Mouse (Mus musculus): ENCODE data around the gene Mterf1b. TPM values are rescaled to one million over a fixed set of nuclear protein-coding genes. Genes with fewer than 3 reads are reported as not detected.
A peak's percentile ranks its signal among the peaks of the same experiment; 100 is the strongest.
"Not testable (repeated sequence)": the region's sequence is repeated elsewhere in the genome, so short reads cannot be mapped to it uniquely, and the experiment has no call there.

Mterf1b gene
- 3.1 and 4.0 TPM in 2 replicates for polyA plus RNA-seq (2015; fragmentation: Nextera tagmentation; extraction: Ambion mirVana)

DNA sequence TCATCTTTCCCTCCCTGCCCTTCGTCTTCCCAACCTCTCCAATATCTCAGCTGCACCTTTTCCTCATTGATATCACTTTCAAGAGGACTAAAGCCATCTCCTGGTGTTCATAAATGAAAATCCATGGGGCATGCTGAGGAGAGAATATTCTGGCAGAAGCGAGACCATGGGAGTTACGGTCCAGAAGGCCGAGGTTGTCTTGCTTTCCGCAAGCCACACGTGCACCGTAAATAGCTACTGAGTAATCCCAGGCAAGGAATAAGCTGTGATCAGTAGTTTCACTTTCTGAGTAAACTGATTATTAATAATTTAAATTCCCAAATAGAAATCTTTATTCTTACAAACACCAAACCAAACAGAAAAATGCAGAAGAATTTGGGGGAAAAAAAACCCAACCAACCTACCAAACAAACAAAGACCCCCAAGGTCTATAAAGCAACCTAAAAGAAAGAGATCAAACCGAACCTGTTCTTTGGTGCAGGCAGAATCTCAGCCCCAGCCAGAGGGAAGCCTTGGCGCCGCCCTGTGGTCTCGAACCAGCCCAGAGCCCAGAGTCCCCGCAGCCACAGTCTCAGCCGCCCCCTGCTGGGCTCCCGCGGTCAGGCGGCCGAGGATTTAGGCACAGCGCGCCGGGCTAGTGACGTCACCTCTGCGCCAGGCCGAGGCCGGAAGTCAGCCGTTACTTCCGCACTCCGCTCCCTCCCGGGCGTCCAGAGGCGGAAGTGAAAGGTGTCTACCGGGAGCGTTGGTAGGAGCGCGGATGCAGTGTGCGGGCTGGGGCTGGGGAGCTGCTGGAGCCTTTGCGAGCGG is at the start of gene Mterf1b:
Gene Mterf1b, plus strand, starts transcription at position 697 of the 810 bp plus-strand sequence.
- not testable (repeated sequence) for H3K9me3 ChIP-seq (ENCODE audit: control insufficient read depth, low read length); H3K27me3 ChIP-seq (ENCODE audit: control insufficient read depth, insufficient read depth, low read depth, low read length); H3K27ac ChIP-seq (ENCODE audit: low read length); H3K36me3 ChIP-seq (ENCODE audit: control insufficient read depth, insufficient read depth, low read length); H3K4me1 ChIP-seq (replicated peaks; ENCODE audit: control insufficient read depth, insufficient read depth, low read length)
- Histone ChIP-seq H3K4me3 (ENCODE audit: low read length) (peak within 1 kb of the TSS; percentile 50), H3K4me2 (ENCODE audit: low read depth, low read length) (peak within 1 kb of the TSS; percentile 67), H3K9ac (ENCODE audit: low read length) (peak within 1 kb of the TSS; percentile 54)
- WGBS, result 74% methylated on average over 10 of the region's 37 CpGs
- peak; percentile 98 for ATAC-seq (ENCODE audit: low read depth)

DNA sequence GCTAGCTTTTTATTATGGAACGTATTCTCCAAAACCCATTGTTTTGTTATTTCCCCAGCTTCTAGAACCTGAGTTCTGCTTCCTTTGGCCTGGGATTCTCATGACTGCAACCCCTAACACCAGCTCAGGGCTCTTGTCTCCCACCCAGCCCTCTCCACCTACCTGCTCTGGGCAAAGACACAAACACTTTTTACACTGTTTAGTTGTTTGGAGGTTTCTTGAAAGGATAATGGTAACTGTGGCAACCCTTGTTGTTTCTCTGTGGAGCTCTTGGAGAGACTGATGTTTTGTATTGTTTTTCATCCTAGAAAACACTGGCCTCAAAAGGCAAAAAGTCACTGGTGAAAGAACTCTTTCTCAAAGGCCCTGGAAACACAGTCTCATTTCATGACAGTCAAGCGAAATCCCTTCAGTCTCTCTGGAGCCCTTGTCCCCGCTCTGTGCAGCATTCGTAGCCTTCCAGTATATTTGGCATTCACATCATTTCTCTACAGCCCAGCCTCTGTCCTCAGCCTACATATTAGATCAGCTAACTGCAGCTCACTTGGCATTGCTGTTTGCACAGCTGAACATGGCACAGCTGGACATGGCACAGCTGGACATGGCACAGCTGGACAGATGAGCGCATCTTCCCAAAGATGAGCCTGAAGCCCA is 32.6 kb upstream of the Mterf1b start:
- not testable (repeated sequence) for H3K4me2 ChIP-seq (ENCODE audit: low read depth, low read length); ATAC-seq (ENCODE audit: low read depth); H3K4me1 ChIP-seq (replicated peaks; ENCODE audit: control insufficient read depth, insufficient read depth, low read length); H3K9me3 ChIP-seq (ENCODE audit: control insufficient read depth, low read length); H3K27ac ChIP-seq (ENCODE audit: low read length); H3K27me3 ChIP-seq (ENCODE audit: control insufficient read depth, insufficient read depth, low read depth, low read length); H3K4me3 ChIP-seq (ENCODE audit: low read length); H3K36me3 ChIP-seq (ENCODE audit: control insufficient read depth, insufficient read depth, low read length); H3K9ac ChIP-seq (ENCODE audit: low read length)
- 85% methylated on average over 3 of the region's 5 CpGs for WGBS

DNA sequence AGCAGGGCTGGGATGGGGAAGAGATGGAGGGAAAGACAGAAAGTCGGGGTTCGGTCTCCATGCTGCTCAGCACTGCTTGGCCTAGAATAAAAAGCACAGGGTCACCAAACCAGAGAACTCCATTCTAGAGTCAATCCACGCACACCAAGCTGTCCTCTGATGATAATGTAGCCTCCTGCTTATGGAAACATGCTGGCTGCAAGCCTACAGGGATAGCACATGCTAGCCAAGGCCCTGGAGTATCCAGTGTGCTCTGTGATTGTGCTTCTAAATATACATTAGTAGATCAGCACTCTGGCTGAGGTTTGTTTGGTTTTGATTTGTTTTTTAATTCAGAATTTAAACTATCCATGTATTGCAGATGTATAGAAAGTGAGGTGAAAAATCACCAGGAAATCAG is 30.6 kb upstream of the Mterf1b start:
- Histone ChIP-seq H3K9ac (ENCODE audit: low read length) (no peak overlapping the region), H3K4me3 (ENCODE audit: low read length) (no peak overlapping the region), H3K4me1 (replicated peaks; ENCODE audit: control insufficient read depth, insufficient read depth, low read length) (no peaks in the 10 kb centered on the region), H3K27me3 (ENCODE audit: control insufficient read depth, insufficient read depth, low read depth, low read length) (no peaks in the 10 kb centered on the region), H3K36me3 (ENCODE audit: control insufficient read depth, insufficient read depth, low read length) (no peaks in the 10 kb centered on the region), H3K4me2 (ENCODE audit: low read depth, low read length) (no peak overlapping the region), H3K9me3 (ENCODE audit: control insufficient read depth, low read length) (no peaks in the 10 kb centered on the region), H3K27ac (ENCODE audit: low read length) (no peak overlapping the region)
- ATAC-seq (ENCODE audit: low read depth), result no peak
- WGBS, result 82% methylated on average over 3 of the region's 3 CpGs

DNA sequence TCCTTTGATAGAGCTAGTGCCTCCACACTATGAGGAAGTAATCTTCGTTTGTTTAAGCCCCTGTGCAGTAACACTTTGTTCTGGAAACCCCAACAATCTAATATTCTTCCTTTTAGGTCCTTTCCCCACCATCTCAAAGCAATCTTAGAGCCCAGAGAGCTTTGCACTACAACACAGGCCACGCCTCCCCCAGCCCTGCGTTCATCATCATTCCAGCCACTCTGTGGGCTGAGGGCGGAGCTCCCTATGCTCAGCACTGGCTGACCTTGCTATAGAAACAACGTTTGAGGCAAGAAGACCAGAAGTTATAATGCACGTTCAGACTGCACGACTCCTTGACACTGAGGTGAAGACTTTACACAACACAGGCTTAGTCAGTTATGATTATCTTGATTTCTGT is 29.7 kb upstream of the Mterf1b start:
- Histone ChIP-seq H3K27ac (ENCODE audit: low read length) (no peak overlapping the region), H3K9ac (ENCODE audit: low read length) (no peak overlapping the region), H3K4me1 (replicated peaks; ENCODE audit: control insufficient read depth, insufficient read depth, low read length) (no peaks in the 10 kb centered on the region), H3K4me2 (ENCODE audit: low read depth, low read length) (no peak overlapping the region), H3K27me3 (ENCODE audit: control insufficient read depth, insufficient read depth, low read depth, low read length) (no peaks in the 10 kb centered on the region), H3K9me3 (ENCODE audit: control insufficient read depth, low read length) (no peaks in the 10 kb centered on the region), H3K36me3 (ENCODE audit: control insufficient read depth, insufficient read depth, low read length) (no peaks in the 10 kb centered on the region), H3K4me3 (ENCODE audit: low read length) (no peak overlapping the region)
- WGBS, result 41% methylated on average over 7 of the region's 7 CpGs
- no peak for ATAC-seq (ENCODE audit: low read depth)

DNA sequence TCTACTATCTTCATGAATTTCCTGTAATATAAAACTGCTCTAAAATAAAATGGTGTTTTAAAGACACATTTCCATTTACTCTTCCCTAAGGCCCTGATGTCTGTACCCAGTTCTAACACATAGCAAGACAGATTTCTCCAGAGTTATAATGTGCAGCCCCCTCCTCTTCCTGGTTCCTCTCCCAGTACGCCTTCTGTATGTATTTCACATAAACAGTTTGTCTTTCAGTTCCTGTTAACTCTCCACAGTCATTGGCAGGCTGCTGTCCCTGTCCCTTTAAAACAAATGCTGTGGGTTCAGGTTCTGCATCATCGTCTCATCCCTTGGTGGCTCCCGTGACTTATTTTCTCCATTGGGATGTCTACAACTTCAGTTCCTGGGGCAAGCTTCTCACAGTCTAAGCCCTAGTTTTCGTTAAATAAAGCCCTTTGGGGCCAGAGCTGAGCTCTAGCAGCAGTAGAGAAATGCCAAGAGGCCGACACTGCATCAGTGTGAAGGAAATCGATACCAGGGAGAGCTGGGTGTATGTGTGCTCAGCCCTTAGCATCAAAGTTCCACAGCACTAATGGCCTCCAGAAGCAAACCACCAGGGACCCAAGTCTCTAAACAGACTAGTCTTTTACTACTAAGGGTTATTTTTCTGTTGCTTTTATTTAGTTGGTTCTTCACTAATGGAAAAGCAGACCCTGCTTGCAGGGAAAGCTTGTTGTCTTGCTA is 24.2 kb upstream of the Mterf1b start:
- not testable (repeated sequence) for H3K4me1 ChIP-seq (replicated peaks; ENCODE audit: control insufficient read depth, insufficient read depth, low read length); H3K4me2 ChIP-seq (ENCODE audit: low read depth, low read length); ATAC-seq (ENCODE audit: low read depth); H3K9ac ChIP-seq (ENCODE audit: low read length); H3K27ac ChIP-seq (ENCODE audit: low read length); H3K27me3 ChIP-seq (ENCODE audit: control insufficient read depth, insufficient read depth, low read depth, low read length); H3K36me3 ChIP-seq (ENCODE audit: control insufficient read depth, insufficient read depth, low read length); H3K9me3 ChIP-seq (ENCODE audit: control insufficient read depth, low read length); H3K4me3 ChIP-seq (ENCODE audit: low read length)
- 43% methylated on average over 6 of the region's 6 CpGs for WGBS

DNA sequence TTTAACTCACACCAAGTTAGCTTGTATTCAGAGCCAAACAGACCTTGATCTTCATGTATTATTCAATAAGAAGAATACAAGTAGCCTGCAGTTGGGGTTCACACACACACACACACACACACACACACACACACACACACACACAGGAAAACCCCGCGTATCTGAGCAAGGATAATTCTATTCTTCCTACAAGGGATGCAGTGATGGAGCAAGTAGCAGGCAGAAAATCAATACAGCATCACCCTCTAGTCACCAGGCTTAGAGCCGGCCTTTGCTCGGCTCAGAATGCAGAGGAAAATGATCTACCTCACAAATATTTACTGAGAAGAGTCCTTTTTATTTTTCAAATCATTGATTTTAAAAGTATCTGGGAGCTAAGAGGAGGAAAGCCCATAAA is 23.6 kb upstream of the Mterf1b start:
- not testable (repeated sequence) for ATAC-seq (ENCODE audit: low read depth)
- 80% methylated on average over 4 of the region's 4 CpGs for WGBS

DNA sequence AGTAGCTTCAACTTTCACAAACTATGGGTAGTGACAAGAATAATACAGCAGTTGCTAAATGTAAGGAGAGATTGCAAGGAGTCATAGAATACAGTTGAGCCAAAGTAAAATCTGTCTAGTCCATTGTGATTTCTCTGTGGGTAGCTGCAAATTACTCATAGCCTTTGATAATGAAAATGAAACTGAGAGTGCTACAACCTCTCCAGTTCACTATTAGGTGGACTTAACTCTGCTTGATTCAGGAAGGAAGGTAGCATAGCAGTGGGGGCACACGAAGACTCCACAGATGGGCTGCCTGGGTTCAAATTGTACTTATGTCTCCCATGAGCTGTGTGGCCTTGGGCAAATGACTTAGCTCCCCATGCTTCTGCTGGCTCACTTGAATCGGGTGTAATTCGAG is 15.7 kb upstream of the Mterf1b start:
- H3K27me3 ChIP-seq (ENCODE audit: control insufficient read depth, insufficient read depth, low read depth, low read length); ATAC-seq (ENCODE audit: low read depth); H3K4me1 ChIP-seq (replicated peaks; ENCODE audit: control insufficient read depth, insufficient read depth, low read length); H3K4me2 ChIP-seq (ENCODE audit: low read depth, low read length); H3K4me3 ChIP-seq (ENCODE audit: low read length); H3K36me3 ChIP-seq (ENCODE audit: control insufficient read depth, insufficient read depth, low read length); H3K9ac ChIP-seq (ENCODE audit: low read length); H3K9me3 ChIP-seq (ENCODE audit: control insufficient read depth, low read length); H3K27ac ChIP-seq (ENCODE audit: low read length): not testable (repeated sequence)
- 72% methylated on average over 3 of the region's 3 CpGs for WGBS

More for the DNA sequence above, 23.6 kb upstream of the Mterf1b start:
- H3K36me3 ChIP-seq (ENCODE audit: control insufficient read depth, insufficient read depth, low read length); H3K4me1 ChIP-seq (replicated peaks; ENCODE audit: control insufficient read depth, insufficient read depth, low read length); H3K27ac ChIP-seq (ENCODE audit: low read length); H3K9ac ChIP-seq (ENCODE audit: low read length); H3K4me3 ChIP-seq (ENCODE audit: low read length); H3K9me3 ChIP-seq (ENCODE audit: control insufficient read depth, low read length); H3K4me2 ChIP-seq (ENCODE audit: low read depth, low read length); H3K27me3 ChIP-seq (ENCODE audit: control insufficient read depth, insufficient read depth, low read depth, low read length): not testable (repeated sequence)

DNA sequence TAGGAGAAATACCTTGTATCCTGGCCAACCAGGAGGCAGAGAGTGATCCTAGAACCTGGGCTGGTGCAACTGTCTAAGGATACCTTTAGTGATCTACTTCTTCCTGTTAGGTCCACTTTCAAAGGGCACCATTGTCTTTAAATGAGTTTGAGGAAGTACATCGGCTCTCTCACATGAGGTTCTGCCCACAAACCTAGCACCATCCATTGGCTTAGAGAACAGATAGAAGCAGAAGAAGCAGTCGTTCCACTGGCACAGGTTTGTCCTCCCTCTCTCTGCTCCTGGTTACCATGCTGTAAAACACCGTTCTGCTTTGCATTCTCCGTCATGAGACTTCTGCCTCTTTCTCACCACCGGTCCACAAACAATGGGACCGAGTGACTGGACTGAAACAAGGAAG is 12.8 kb upstream of the Mterf1b start:
- Histone ChIP-seq H3K36me3 (ENCODE audit: control insufficient read depth, insufficient read depth, low read length) (no peaks in the 10 kb centered on the region), H3K9ac (ENCODE audit: low read length) (no peak overlapping the region), H3K4me2 (ENCODE audit: low read depth, low read length) (no peak overlapping the region), H3K4me1 (replicated peaks; ENCODE audit: control insufficient read depth, insufficient read depth, low read length) (no peaks in the 10 kb centered on the region), H3K9me3 (ENCODE audit: control insufficient read depth, low read length) (no peaks in the 10 kb centered on the region), H3K4me3 (ENCODE audit: low read length) (no peak overlapping the region), H3K27me3 (ENCODE audit: control insufficient read depth, insufficient read depth, low read depth, low read length) (no peaks in the 10 kb centered on the region), H3K27ac (ENCODE audit: low read length) (no peak overlapping the region)
- 78% methylated on average over 6 of the region's 6 CpGs for WGBS
- ATAC-seq (ENCODE audit: low read depth), result no peak

DNA sequence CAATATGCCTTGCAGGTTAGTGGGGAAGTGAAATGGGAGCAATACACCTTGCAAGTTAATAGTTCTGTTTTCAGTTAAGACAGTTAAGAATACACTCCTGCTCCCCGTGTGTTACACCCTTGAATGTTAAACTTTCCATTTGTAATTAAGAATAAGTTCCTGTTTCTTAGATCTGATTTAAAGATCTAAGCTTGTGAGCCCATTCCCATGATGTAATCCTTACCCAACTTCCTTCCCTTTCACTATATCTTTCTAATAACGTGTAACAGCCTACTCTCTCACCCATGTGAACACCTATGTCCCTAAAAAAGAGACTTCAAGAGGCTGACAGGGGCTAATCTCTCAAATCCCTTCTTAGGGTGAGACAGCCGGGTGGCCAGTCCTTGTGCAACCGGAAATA is 5.4 kb upstream of the Mterf1b start:
- ATAC-seq (ENCODE audit: low read depth), result no peak
- Histone ChIP-seq H3K4me3 (ENCODE audit: low read length) (no peak overlapping the region), H3K9me3 (ENCODE audit: control insufficient read depth, low read length) (no peaks in the 10 kb centered on the region; the same call in 1 of the 2 replicates), H3K9ac (ENCODE audit: low read length) (no peak overlapping the region), H3K27ac (ENCODE audit: low read length) (no peak overlapping the region), H3K36me3 (ENCODE audit: control insufficient read depth, insufficient read depth, low read length) (no peaks in the 10 kb centered on the region), H3K27me3 (ENCODE audit: control insufficient read depth, insufficient read depth, low read depth, low read length) (no peaks in the 10 kb centered on the region), H3K4me2 (ENCODE audit: low read depth, low read length) (no peak overlapping the region), H3K4me1 (replicated peaks; ENCODE audit: control insufficient read depth, insufficient read depth, low read length) (no peaks in the 10 kb centered on the region)
- WGBS, result 56% methylated on average over 4 of the region's 4 CpGs

Measured in lung, embryonic 16.5 days (tissue).